Comparison of ENCODE assay signal across 8 mouse cellular contexts in genomic region chr11:68973250-68974058, GRCm38 (mm10). TPM values are rescaled to one million over a fixed set of nuclear protein-coding genes. Genes with fewer than 3 reads are reported as not detected.
DNase-seq lines count a peak whose midpoint lies in the region; ATAC-seq and TF ChIP-seq lines count a peak whose summit lies in the region.
"Not testable (repeated sequence)": the region's sequence is repeated elsewhere in the genome, so short reads cannot be mapped to it uniquely, and the experiment has no call there.

No protein-coding gene starts in this region.

- not testable (repeated sequence) for H3K9me3 ChIP-seq in hindbrain, postnatal 0 days (ENCODE audit: low read length)

- DNase-seq in ZHBTc4 (ENCODE audit: low read depth, low spot score), result peak; percentile 96
- DNase-seq in gastrocnemius, adult 2 months, result peak; percentile 94
- DNase-seq in hindbrain, postnatal 0 days (ENCODE audit: low spot score), result peak; percentile 88
- DNase-seq in left cerebral cortex, adult 2 months (ENCODE audit: extremely low spot score in 1 of 2, low spot score in 2 of 2), result peak; percentile 75 to 76
- DNase-seq in retina, postnatal 7 days (ENCODE audit: low read depth, low spot score), result peak; percentile 59
- DNase-seq in urinary bladder, adult 2 months (ENCODE audit: low spot score), result peak; percentile 55

- peak overlapping the region; percentile 86 for H3K27ac ChIP-seq in gastrocnemius, adult 2 months
- not testable (repeated sequence) for H3K27ac ChIP-seq in hindbrain, postnatal 0 days; macrophage
- peak overlapping the region; percentile 47; the same call in 1 of the 2 replicates for H3K27ac ChIP-seq in left cerebral cortex, adult 2 months

- H3K27me3 ChIP-seq in hindbrain, postnatal 0 days (ENCODE audit: insufficient read depth, low read length), result not testable (repeated sequence)

- under 1% methylated on average over 37 of the region's 38 CpGs for WGBS in hindbrain, postnatal 0 days
- 2% methylated on average over 35 of the region's 38 CpGs for WGBS in macrophage (ENCODE audit: missing documents)

- intact Hi-C loops in gastrocnemius, adult 2 months (cut with DNase I); left cerebral cortex, adult 2 months (cut with DNase I): not testable (repeated sequence)

- TF ChIP-seq CTCF in gastrocnemius, adult 2 months (IDR thresholded peaks at IDR 0.05); hindbrain, postnatal 0 days (IDR thresholded peaks at IDR 0.05; ENCODE audit: low read depth); left cerebral cortex, adult 2 months (IDR thresholded peaks at IDR 0.05): not testable (repeated sequence)

- H3K4me2 ChIP-seq in hindbrain, postnatal 0 days (ENCODE audit: low read depth, low read length), result peak overlapping the region; percentile 69

- not testable (repeated sequence) for H3K9ac ChIP-seq in hindbrain, postnatal 0 days (replicated peaks; ENCODE audit: low read length)

- ATAC-seq in common myeloid progenitor, adult 5-6 weeks (replicated peaks; ENCODE audit: low read depth, poor library complexity, severe bottlenecking), result peak; percentile 95
- peak; percentile 91 for ATAC-seq in hindbrain, postnatal 0 days

- H3K4me1 ChIP-seq in hindbrain, postnatal 0 days (ENCODE audit: insufficient read depth, low read length), result not testable (repeated sequence)

- H3K79me2 ChIP-seq in macrophage (ENCODE audit: inconsistent target), result not testable (repeated sequence)

- H3K36me3 ChIP-seq in hindbrain, postnatal 0 days (ENCODE audit: insufficient read depth, low read length); macrophage (ENCODE audit: inconsistent target): not testable (repeated sequence)

- peak overlapping the region; percentile 81 for H3K4me3 ChIP-seq in gastrocnemius, adult 2 months
- peak overlapping the region; percentile 42 for H3K4me3 ChIP-seq in hindbrain, postnatal 0 days (ENCODE audit: low read length)
- peak overlapping the region; percentile 61 for H3K4me3 ChIP-seq in left cerebral cortex, adult 2 months
- H3K4me3 ChIP-seq in macrophage (ENCODE audit: inconsistent target), result peak overlapping the region; percentile 30

RNA-seq across cellular contexts. Expression of gene Rangrf, which starts 1.5 kb away (rescaled TPM):
- total RNA-seq in common myeloid progenitor, adult 5-6 weeks (2017), result 36.7 and 39.4 TPM in 2 replicates
- total RNA-seq in gastrocnemius, adult 2 months (2021), result 10 to 100 TPM; 55.4 to 71.1 TPM
- total RNA-seq in hindbrain, postnatal 0 days (2014; rRNA removed), result 40.4 and 51.6 TPM in 2 replicates
- polyA plus RNA-seq in hindbrain, postnatal 0 days (2015; fragmentation: Nextera tagmentation; extraction: Ambion mirVana), result 31.2 and 34.6 TPM in 2 replicates
- total RNA-seq in left cerebral cortex, adult 2 months (2021), result 10 to 100 TPM; 15.7 to 17.0 TPM
- 1 to 10 TPM in 1 of 26 experiments, not detected in 25; 3.0 TPM for total RNA-seq in macrophage (2018; cell fraction: chromatin; rRNA removed)
- 1 to 10 TPM; 1.1 to 3.7 (median 2.2) TPM for total RNA-seq in macrophage (2018; cell fraction: cytosol; rRNA removed)
- total RNA-seq in macrophage (2018; cell fraction: nucleus; rRNA removed), result 1 to 10 TPM in 4 of 26 experiments, under 1 TPM in 1, not detected in 21; 0.94 to 2.8 (median 2.1) TPM
- polyA plus RNA-seq in macrophage (2018), result 2.4 to 11.2 TPM (median 3.4 TPM) in 3 replicates
- 31.8 and 39.0 TPM in 2 replicates for polyA plus RNA-seq in urinary bladder, adult 2 months (2012; rRNA removed)

RNA-seq across cellular contexts. Expression of gene Slc25a35, which starts 5.5 kb away (rescaled TPM):
- total RNA-seq in common myeloid progenitor, adult 5-6 weeks (2017), result 1.4 and 2.1 TPM in 2 replicates
- 1 to 10 TPM; 2.9 to 5.0 TPM for total RNA-seq in gastrocnemius, adult 2 months (2021)
- 1.6 and 2.0 TPM in 2 replicates for total RNA-seq in hindbrain, postnatal 0 days (2014; rRNA removed)
- polyA plus RNA-seq in hindbrain, postnatal 0 days (2015; fragmentation: Nextera tagmentation; extraction: Ambion mirVana), result 2.3 TPM in 2 replicates
- 1 to 10 TPM; 5.0 to 5.2 TPM for total RNA-seq in left cerebral cortex, adult 2 months (2021)
- 1 to 10 TPM in 18 of 26 experiments, under 1 TPM in 6, not detected in 2; 0.16 to 7.9 (median 2.2) TPM for total RNA-seq in macrophage (2018; cell fraction: chromatin; rRNA removed)
- 1 to 10 TPM; 1.5 to 5.1 (median 3.0) TPM for total RNA-seq in macrophage (2018; cell fraction: cytosol; rRNA removed)
- 10 to 100 TPM in 1 of 26 experiments, 1 to 10 TPM in 21, under 1 TPM in 4; 0.31 to 13.4 (median 3.1) TPM for total RNA-seq in macrophage (2018; cell fraction: nucleus; rRNA removed)
- 2.7 to 3.2 TPM (median 2.7 TPM) in 3 replicates for polyA plus RNA-seq in macrophage (2018)
- 27.3 and 32.4 TPM in 2 replicates for polyA plus RNA-seq in urinary bladder, adult 2 months (2012; rRNA removed)

RNA-seq across cellular contexts. Expression of gene Arhgef15, which starts 16.2 kb away (rescaled TPM):
- 0.14 and 1.1 TPM in 2 replicates for total RNA-seq in common myeloid progenitor, adult 5-6 weeks (2017)
- total RNA-seq in gastrocnemius, adult 2 months (2021), result 1 to 10 TPM; 5.9 to 9.7 TPM
- total RNA-seq in hindbrain, postnatal 0 days (2014; rRNA removed), result 21.2 and 45.2 TPM in 2 replicates
- polyA plus RNA-seq in hindbrain, postnatal 0 days (2015; fragmentation: Nextera tagmentation; extraction: Ambion mirVana), result 25.7 and 27.5 TPM in 2 replicates
- total RNA-seq in left cerebral cortex, adult 2 months (2021), result 10 to 100 TPM; 22.4 to 22.6 TPM
- not detected for total RNA-seq in macrophage (2018; cell fraction: chromatin; rRNA removed)
- not detected for total RNA-seq in macrophage (2018; cell fraction: cytosol; rRNA removed)
- not detected for total RNA-seq in macrophage (2018; cell fraction: nucleus; rRNA removed)
- polyA plus RNA-seq in macrophage (2018), result not detected in 3 replicates
- 7.9 and 10.6 TPM in 2 replicates for polyA plus RNA-seq in urinary bladder, adult 2 months (2012; rRNA removed)

RNA-seq across cellular contexts. Expression of gene Pfas, which starts 34.8 kb away (rescaled TPM):
- total RNA-seq in common myeloid progenitor, adult 5-6 weeks (2017), result 50.5 and 57.2 TPM in 2 replicates
- total RNA-seq in gastrocnemius, adult 2 months (2021), result 10 to 100 TPM in 1 of 2 experiments, 1 to 10 TPM in 1; 7.8 to 14.8 TPM
- total RNA-seq in hindbrain, postnatal 0 days (2014; rRNA removed), result 31.3 and 35.2 TPM in 2 replicates
- polyA plus RNA-seq in hindbrain, postnatal 0 days (2015; fragmentation: Nextera tagmentation; extraction: Ambion mirVana), result 14.7 and 17.8 TPM in 2 replicates
- 10 to 100 TPM; 20.1 to 24.7 TPM for total RNA-seq in left cerebral cortex, adult 2 months (2021)
- total RNA-seq in macrophage (2018; cell fraction: chromatin; rRNA removed), result 10 to 100 TPM; 10.2 to 70.3 (median 32.6) TPM
- 10 to 100 TPM in 2 of 26 experiments, 1 to 10 TPM in 24; 4.9 to 12.5 (median 7.7) TPM for total RNA-seq in macrophage (2018; cell fraction: cytosol; rRNA removed)
- 10 to 100 TPM in 22 of 26 experiments, 1 to 10 TPM in 4; 6.4 to 54.1 (median 15.0) TPM for total RNA-seq in macrophage (2018; cell fraction: nucleus; rRNA removed)
- 2.4 to 12.1 TPM (median 5.6 TPM) in 3 replicates for polyA plus RNA-seq in macrophage (2018)
- 9.3 and 11.1 TPM in 2 replicates for polyA plus RNA-seq in urinary bladder, adult 2 months (2012; rRNA removed)

RNA-seq across cellular contexts. Expression of gene Ctc1, which starts 42.3 kb away (rescaled TPM):
- 18.0 and 30.8 TPM in 2 replicates for total RNA-seq in common myeloid progenitor, adult 5-6 weeks (2017)
- 10 to 100 TPM in 1 of 2 experiments, 1 to 10 TPM in 1; 9.9 to 11.0 TPM for total RNA-seq in gastrocnemius, adult 2 months (2021)
- 84.8 and 85.7 TPM in 2 replicates for total RNA-seq in hindbrain, postnatal 0 days (2014; rRNA removed)
- 42.8 and 45.7 TPM in 2 replicates for polyA plus RNA-seq in hindbrain, postnatal 0 days (2015; fragmentation: Nextera tagmentation; extraction: Ambion mirVana)
- total RNA-seq in left cerebral cortex, adult 2 months (2021), result 10 to 100 TPM; 38.7 to 39.8 TPM
- total RNA-seq in macrophage (2018; cell fraction: chromatin; rRNA removed), result 10 to 100 TPM in 17 of 26 experiments, 1 to 10 TPM in 9; 4.4 to 36.3 (median 13.8) TPM
- 10 to 100 TPM in 18 of 26 experiments, 1 to 10 TPM in 8; 7.0 to 20.5 (median 12.6) TPM for total RNA-seq in macrophage (2018; cell fraction: cytosol; rRNA removed)
- 10 to 100 TPM in 15 of 26 experiments, 1 to 10 TPM in 11; 4.4 to 32.5 (median 12.4) TPM for total RNA-seq in macrophage (2018; cell fraction: nucleus; rRNA removed)
- polyA plus RNA-seq in macrophage (2018), result 17.1 to 28.9 TPM (median 20.6 TPM) in 3 replicates
- polyA plus RNA-seq in urinary bladder, adult 2 months (2012; rRNA removed), result 26.3 and 29.0 TPM in 2 replicates

Comparison
In these comparisons a context has a peak if more than half of its experiments do, and no peak if none do; other contexts are left out.
1. H3K4me3 ChIP-seq: peak in every context shown above with its lines; median percentile 81 in gastrocnemius, adult 2 months; 61 in left cerebral cortex, adult 2 months; 42 in hindbrain, postnatal 0 days; 30 in macrophage.